Mouse (Mus musculus): Measurements from ENCODE around the gene Mex3b. TPM values are rescaled to one million over a fixed set of nuclear protein-coding genes. Genes with fewer than 3 reads are reported as not detected.

Gene Mex3b
- polyA plus RNA-seq, 1 experiment: 12.5 TPM

- Histone ChIP-seq H3K4me3 (ENCODE audit: insufficient read depth, poor library complexity, severe bottlenecking) (no peak overlapping the region), H3K79me2 (ENCODE audit: control insufficient read depth, insufficient read depth) (no peaks in the 10 kb centered on the region), H3K36me3 (ENCODE audit: control insufficient read depth, insufficient read depth) (no peaks in the 10 kb centered on the region), H3K27me3 (ENCODE audit: control insufficient read depth, insufficient read depth, insufficient read length) (no peaks in the 10 kb centered on the region), H3ac (ENCODE audit: control insufficient read depth, insufficient read length, low read depth) (no peak overlapping the region), H3K79me3 (ENCODE audit: low read depth) (no peaks in the 10 kb centered on the region)
- no peak for TF ChIP-seq MYOD1 (IDR thresholded peaks at IDR 0.05; ENCODE audit: control insufficient read depth, insufficient read length, low read depth)
- no peak for TF ChIP-seq USF1 (IDR thresholded peaks at IDR 0.05; ENCODE audit: low read depth)
- TF ChIP-seq MAX (IDR thresholded peaks at IDR 0.05): no peak
- TF ChIP-seq CEBPB (IDR thresholded peaks at IDR 0.05; ENCODE audit: low read depth): no peak
- TF ChIP-seq MYOG (IDR thresholded peaks at IDR 0.05; ENCODE audit: control insufficient read depth, extremely low read depth, insufficient read length): no peak
- no peak for TF ChIP-seq FOSL1 (IDR thresholded peaks at IDR 0.05; ENCODE audit: insufficient read depth, low read length, poor library complexity, severe bottlenecking)
- no peak for TF ChIP-seq CTCF (IDR thresholded peaks at IDR 0.05; ENCODE audit: control insufficient read depth, insufficient read depth, insufficient read length)
These were observed 38.4 kb downstream of the Mex3b start for GRCm38 (mm10) chr7:82905527-82905926.

GRCm38 (mm10) chr7:82907081-82907480, 39.9 kb downstream of the Mex3b start:
- Histone ChIP-seq H3K4me3 (ENCODE audit: insufficient read depth, poor library complexity, severe bottlenecking) (no peak overlapping the region), H3K27me3 (ENCODE audit: control insufficient read depth, insufficient read depth, insufficient read length) (no peaks in the 10 kb centered on the region), H3K79me3 (ENCODE audit: low read depth) (no peaks in the 10 kb centered on the region), H3K79me2 (ENCODE audit: control insufficient read depth, insufficient read depth) (no peaks in the 10 kb centered on the region), H3K36me3 (ENCODE audit: control insufficient read depth, insufficient read depth) (no peaks in the 10 kb centered on the region), H3ac (ENCODE audit: control insufficient read depth, insufficient read length, low read depth) (no peak overlapping the region)
- TF ChIP-seq CTCF (IDR thresholded peaks at IDR 0.05; ENCODE audit: control insufficient read depth, insufficient read depth, insufficient read length) (no peak), FOSL1 (IDR thresholded peaks at IDR 0.05; ENCODE audit: insufficient read depth, low read length, poor library complexity, severe bottlenecking) (no peak), MYOG (IDR thresholded peaks at IDR 0.05; ENCODE audit: control insufficient read depth, extremely low read depth, insufficient read length) (no peak), USF1 (IDR thresholded peaks at IDR 0.05; ENCODE audit: low read depth) (no peak), MAX (IDR thresholded peaks at IDR 0.05) (no peak), CEBPB (IDR thresholded peaks at IDR 0.05; ENCODE audit: low read depth) (no peak), MYOD1 (IDR thresholded peaks at IDR 0.05; ENCODE audit: control insufficient read depth, insufficient read length, low read depth) (no peak)

GRCm38 (mm10) chr7:82910536-82911384, 43.6 kb downstream of the Mex3b start:
- H3K79me3 ChIP-seq (ENCODE audit: low read depth): no peaks in the 10 kb centered on the region
- H3K79me2 ChIP-seq (ENCODE audit: control insufficient read depth, insufficient read depth): no peaks in the 10 kb centered on the region
- no peaks in the 10 kb centered on the region for H3K27me3 ChIP-seq (ENCODE audit: control insufficient read depth, insufficient read depth, insufficient read length)
- no peak overlapping the region for H3ac ChIP-seq (ENCODE audit: control insufficient read depth, insufficient read length, low read depth)
- H3K4me3 ChIP-seq (ENCODE audit: insufficient read depth, poor library complexity, severe bottlenecking): no peak overlapping the region
- H3K36me3 ChIP-seq (ENCODE audit: control insufficient read depth, insufficient read depth): no peaks in the 10 kb centered on the region
- TF ChIP-seq MYOG (IDR thresholded peaks at IDR 0.05; ENCODE audit: control insufficient read depth, extremely low read depth, insufficient read length) (no peak), CEBPB (IDR thresholded peaks at IDR 0.05; ENCODE audit: low read depth) (no peak), MAX (IDR thresholded peaks at IDR 0.05) (no peak), FOSL1 (IDR thresholded peaks at IDR 0.05; ENCODE audit: insufficient read depth, low read length, poor library complexity, severe bottlenecking) (no peak), USF1 (IDR thresholded peaks at IDR 0.05; ENCODE audit: low read depth) (no peak), MYOD1 (IDR thresholded peaks at IDR 0.05; ENCODE audit: control insufficient read depth, insufficient read length, low read depth) (no peak), CTCF (IDR thresholded peaks at IDR 0.05; ENCODE audit: control insufficient read depth, insufficient read depth, insufficient read length) (no peak)

GRCm38 (mm10) chr7:82911501-82911900, 44.4 kb downstream of the Mex3b start:
- TF ChIP-seq MYOG (IDR thresholded peaks at IDR 0.05; ENCODE audit: control insufficient read depth, extremely low read depth, insufficient read length) (no peak), MYOD1 (IDR thresholded peaks at IDR 0.05; ENCODE audit: control insufficient read depth, insufficient read length, low read depth) (no peak), FOSL1 (IDR thresholded peaks at IDR 0.05; ENCODE audit: insufficient read depth, low read length, poor library complexity, severe bottlenecking) (no peak), MAX (IDR thresholded peaks at IDR 0.05) (no peak), CEBPB (IDR thresholded peaks at IDR 0.05; ENCODE audit: low read depth) (no peak), USF1 (IDR thresholded peaks at IDR 0.05; ENCODE audit: low read depth) (no peak), CTCF (IDR thresholded peaks at IDR 0.05; ENCODE audit: control insufficient read depth, insufficient read depth, insufficient read length) (no peak)
- no peaks in the 10 kb centered on the region for H3K36me3 ChIP-seq (ENCODE audit: control insufficient read depth, insufficient read depth)
- H3K79me3 ChIP-seq (ENCODE audit: low read depth): no peaks in the 10 kb centered on the region
- H3K4me3 ChIP-seq (ENCODE audit: insufficient read depth, poor library complexity, severe bottlenecking): no peak overlapping the region
- no peaks in the 10 kb centered on the region for H3K27me3 ChIP-seq (ENCODE audit: control insufficient read depth, insufficient read depth, insufficient read length)
- H3K79me2 ChIP-seq (ENCODE audit: control insufficient read depth, insufficient read depth): no peaks in the 10 kb centered on the region
- no peak overlapping the region for H3ac ChIP-seq (ENCODE audit: control insufficient read depth, insufficient read length, low read depth)

GRCm38 (mm10) chr7:82914297-82914696, 47.2 kb downstream of the Mex3b start:
- no peak for TF ChIP-seq MYOD1 (IDR thresholded peaks at IDR 0.05; ENCODE audit: control insufficient read depth, insufficient read length, low read depth)
- Histone ChIP-seq H3K79me3 (ENCODE audit: low read depth) (no peaks in the 10 kb centered on the region), H3K36me3 (ENCODE audit: control insufficient read depth, insufficient read depth) (no peaks in the 10 kb centered on the region), H3K27me3 (ENCODE audit: control insufficient read depth, insufficient read depth, insufficient read length) (no peaks in the 10 kb centered on the region), H3K4me3 (ENCODE audit: insufficient read depth, poor library complexity, severe bottlenecking) (no peak overlapping the region), H3ac (ENCODE audit: control insufficient read depth, insufficient read length, low read depth) (no peak overlapping the region), H3K79me2 (ENCODE audit: control insufficient read depth, insufficient read depth) (no peaks in the 10 kb centered on the region)

Other genes with a start within 250 kb of the Mex3b start
- gene Saxo2, start 218.8 kb upstream of the Mex3b start, polyA plus RNA-seq (2012; fragmentation: generic; extraction: Trizol): 2.3 TPM
- gene Efl1, start 218.7 kb upstream of the Mex3b start, polyA plus RNA-seq (2012; fragmentation: generic; extraction: Trizol): 9.9 TPM